In the genomic region with DNA sequence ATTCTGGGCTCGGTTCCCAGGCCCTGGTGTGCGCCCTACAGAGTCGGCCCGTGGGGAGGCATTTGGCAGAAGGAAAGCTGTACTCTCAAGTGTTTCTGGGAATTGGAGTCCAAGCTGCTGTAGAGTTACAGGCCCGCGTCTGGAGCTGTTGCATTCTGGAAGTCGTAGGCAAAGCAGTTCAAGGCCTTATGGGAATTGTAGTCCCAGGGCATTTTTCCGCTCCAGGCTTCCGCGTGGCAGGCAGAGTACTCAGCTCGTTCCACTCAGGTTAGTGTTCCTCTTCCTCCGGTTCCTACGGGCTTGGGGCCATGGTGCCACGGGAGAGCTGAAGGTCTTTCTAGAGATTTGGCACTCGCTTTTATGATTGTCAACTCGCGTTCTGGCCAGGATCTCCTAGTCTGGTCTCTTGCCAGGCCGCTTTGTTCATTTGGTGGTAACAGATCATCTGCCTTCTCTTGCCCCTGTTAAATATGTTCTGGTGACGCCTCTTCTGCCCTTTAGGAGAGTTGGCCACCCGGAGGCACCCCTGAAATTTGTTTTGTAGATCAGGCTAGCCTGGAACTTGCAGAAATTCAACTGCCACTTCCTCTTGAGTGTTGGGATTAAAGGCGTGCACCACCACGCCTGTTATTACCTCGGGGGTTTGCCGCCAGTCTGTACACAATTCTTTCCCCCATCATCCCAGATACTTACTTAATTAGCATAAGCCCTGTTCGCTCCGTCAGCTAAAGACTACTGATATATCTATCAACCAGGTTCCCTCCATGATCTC, we compare ENCODE assay signal across 8 mouse cellular contexts. TPM values are rescaled to one million over a fixed set of nuclear protein-coding genes. Genes with fewer than 3 reads are reported as not detected.
A peak's percentile ranks its signal among the peaks of the same experiment; 100 is the strongest.
DNase-seq lines count a peak whose midpoint lies in the region; ATAC-seq lines count a peak whose summit lies in the region.

Gene Ctu1, plus strand, starts transcription at position 208 of the 772 bp plus-strand sequence.

- WGBS in hindbrain, embryonic 14.5 days, result under 1% methylated on average over 26 of the region's 26 CpGs

- peak within 1 kb of the TSS; percentile 87 for H3K4me2 ChIP-seq in hindbrain, embryonic 14.5 days (replicated peaks)

- peak within 1 kb of the TSS; percentile 59 for H3K4me3 ChIP-seq in hindbrain, embryonic 14.5 days (replicated peaks; ENCODE audit: low read length)

- H3K36me3 ChIP-seq in hindbrain, embryonic 14.5 days (replicated peaks; ENCODE audit: control insufficient read depth, insufficient read depth), result peaks cover 25% of the 10 kb centered on the region

- no peaks in the 10 kb centered on the region for H3K9me3 ChIP-seq in hindbrain, embryonic 14.5 days (ENCODE audit: control insufficient read depth, low read length)

- H3K4me1 ChIP-seq in hindbrain, embryonic 14.5 days (replicated peaks; ENCODE audit: control insufficient read depth, insufficient read depth, low read length), result peaks cover 8% of the 10 kb centered on the region

- no peaks in the 10 kb centered on the region for H3K27me3 ChIP-seq in hindbrain, embryonic 14.5 days (ENCODE audit: control insufficient read depth, insufficient read depth, low read length)

- H3K9ac ChIP-seq in hindbrain, embryonic 14.5 days, result peak within 1 kb of the TSS; percentile 74

- peak; percentile 96 for ATAC-seq in hindbrain, embryonic 14.5 days (ENCODE audit: low FRiP score)

- DNase-seq in R1 (ENCODE audit: low read depth, low spot score), result peak; percentile 97
- peak; percentile 83 to 88 for DNase-seq in cerebellum, postnatal 25 days
- peak; percentile 80 to 88 for DNase-seq in frontal cortex, postnatal 25 days (ENCODE audit: low spot score in 2 of 2)
- DNase-seq in hindbrain, embryonic 14.5 days (ENCODE audit: low spot score), result peak; percentile 94
- peak; percentile 86 to 90 for DNase-seq in layer of hippocampus, postnatal 36 days
- peak; percentile 98 for DNase-seq in lung, postnatal 36 days
- DNase-seq in retina, postnatal 1 day, result peak; percentile 96
- peak; percentile 66 to 90 for DNase-seq in urinary bladder, adult 18-20 months (ENCODE audit: low spot score in 2 of 2)

- peak within 1 kb of the TSS; percentile 47; the same call in 1 of the 2 replicates for H3K27ac ChIP-seq in hindbrain, embryonic 14.5 days

RNA-seq across cellular contexts. Expression of gene Ctu1, which starts in this region (rescaled TPM):
- 14.6 and 15.1 TPM in 2 replicates for polyA plus RNA-seq in hindbrain, embryonic 14.5 days (2014; fragmentation: Nextera tagmentation; extraction: Ambion mirVana)
- 10 to 100 TPM; 11.7 to 11.8 TPM for total RNA-seq in layer of hippocampus, postnatal 36 days (2021)

Comparison
In these comparisons a context has a peak if more than half of its experiments do, and no peak if none do; other contexts are left out.
1. Peak in every context shown above with its lines: DNase-seq, ATAC-seq, H3K4me3 ChIP-seq and H3K27ac ChIP-seq.